Mouse (Mus musculus): Measurements from ENCODE around the gene Scd3. TPM values are rescaled to one million over a fixed set of nuclear protein-coding genes. Genes with fewer than 3 reads are reported as not detected.
"Not testable (repeated sequence)": the region's sequence is repeated elsewhere in the genome, so short reads cannot be mapped to it uniquely, and the experiment has no call there.

The Scd3 gene
- total RNA-seq, 2 experiments from 2014 or later = 0.17 to 0.68 TPM

DNA sequence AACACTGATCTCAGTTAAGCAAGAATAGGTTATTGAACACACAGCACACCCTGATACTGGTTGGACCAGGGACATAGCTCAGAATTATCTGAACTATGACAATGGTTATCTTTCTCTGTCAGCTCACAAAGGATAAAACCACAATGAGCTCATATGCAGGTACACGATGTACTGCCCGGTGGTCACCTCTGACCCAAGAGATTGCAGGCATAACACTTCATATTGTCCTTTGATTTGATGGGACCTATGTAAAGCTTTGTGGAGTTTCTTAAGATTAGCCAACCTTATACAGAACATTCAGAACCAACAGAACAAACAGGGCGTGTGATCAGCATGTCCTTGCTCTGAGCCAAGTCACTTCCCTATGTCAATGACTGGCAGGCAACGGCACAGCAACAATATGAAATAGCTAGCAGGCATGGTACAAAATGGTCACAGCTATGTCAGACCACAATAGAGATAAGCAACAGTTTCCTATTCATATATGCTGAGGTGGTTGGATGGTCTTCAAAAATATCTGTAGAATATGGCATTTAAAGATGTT is 28.6 kb downstream of the Scd3 start:
- no peak for DNase-seq (ENCODE audit: low spot score in 2 of 2)

DNA sequence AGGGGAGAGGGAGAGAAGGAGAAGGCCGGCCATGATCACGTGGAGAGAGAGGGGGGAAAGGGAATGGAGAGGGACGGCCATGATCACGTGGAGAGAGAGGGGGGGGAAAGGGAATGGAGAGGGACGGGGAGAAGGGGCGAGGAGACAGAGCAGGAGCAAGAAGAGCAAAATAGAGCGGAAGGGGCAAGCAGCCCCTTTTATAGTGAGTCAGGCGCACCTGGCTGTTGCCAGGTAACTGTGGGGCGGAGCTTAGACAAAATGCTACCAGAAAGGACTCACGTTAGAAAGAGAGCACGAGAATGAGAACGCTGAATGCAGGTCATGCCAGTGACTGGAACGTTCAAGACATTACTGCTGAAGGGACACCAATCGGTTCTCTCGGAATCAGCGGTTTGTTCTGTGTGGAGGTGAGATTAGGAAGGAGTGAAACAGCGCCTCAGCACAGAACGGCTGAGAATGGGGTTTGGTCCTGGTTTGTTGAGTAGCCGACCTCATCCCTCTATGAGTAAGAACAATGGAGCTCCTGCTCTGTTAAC is 34.5 kb downstream of the Scd3 start:
- no peak for DNase-seq (ENCODE audit: low spot score in 2 of 2)

DNA sequence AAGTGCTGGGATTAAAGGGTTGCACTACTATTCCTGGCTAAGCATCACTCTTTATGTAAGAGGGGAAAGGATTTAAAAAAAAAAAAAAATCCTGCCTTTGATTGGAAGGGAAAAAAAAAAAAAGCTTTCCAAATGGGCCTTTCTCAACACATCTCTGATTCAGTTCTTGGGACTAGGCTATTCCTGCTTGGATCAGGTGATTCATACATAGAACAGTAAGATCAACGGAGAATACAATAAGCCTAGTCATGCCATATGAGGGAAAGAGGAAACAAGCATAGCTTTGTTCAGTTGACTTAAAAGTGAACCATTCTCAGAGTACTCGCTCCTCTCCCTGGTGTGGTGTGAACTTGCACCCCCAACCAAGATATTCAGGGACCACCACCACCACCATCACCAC is 35.8 kb downstream of the Scd3 start:
- DNase-seq (ENCODE audit: low spot score in 2 of 2) = no peak

DNA sequence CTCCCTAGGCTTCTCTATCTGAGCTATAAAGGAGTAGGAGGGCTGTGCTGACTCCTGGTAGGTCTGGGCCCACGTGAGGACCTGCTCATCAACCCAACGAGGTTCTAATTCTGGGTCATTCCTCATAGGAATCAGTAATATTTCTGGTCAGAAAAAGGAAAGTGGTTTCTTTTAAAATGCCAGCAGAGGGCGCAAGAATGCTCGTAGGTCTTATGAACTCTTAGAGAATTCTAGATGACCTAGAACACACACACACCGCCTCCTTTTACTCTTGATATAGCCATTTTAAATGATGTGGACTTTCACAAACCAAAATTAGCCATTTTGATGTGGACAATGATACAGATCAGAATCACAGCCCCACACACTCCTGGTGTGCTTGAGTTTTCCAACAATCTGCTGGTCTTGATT is 42.7 kb downstream of the Scd3 start:
- DNase-seq (ENCODE audit: low spot score in 2 of 2) = no peak

DNA sequence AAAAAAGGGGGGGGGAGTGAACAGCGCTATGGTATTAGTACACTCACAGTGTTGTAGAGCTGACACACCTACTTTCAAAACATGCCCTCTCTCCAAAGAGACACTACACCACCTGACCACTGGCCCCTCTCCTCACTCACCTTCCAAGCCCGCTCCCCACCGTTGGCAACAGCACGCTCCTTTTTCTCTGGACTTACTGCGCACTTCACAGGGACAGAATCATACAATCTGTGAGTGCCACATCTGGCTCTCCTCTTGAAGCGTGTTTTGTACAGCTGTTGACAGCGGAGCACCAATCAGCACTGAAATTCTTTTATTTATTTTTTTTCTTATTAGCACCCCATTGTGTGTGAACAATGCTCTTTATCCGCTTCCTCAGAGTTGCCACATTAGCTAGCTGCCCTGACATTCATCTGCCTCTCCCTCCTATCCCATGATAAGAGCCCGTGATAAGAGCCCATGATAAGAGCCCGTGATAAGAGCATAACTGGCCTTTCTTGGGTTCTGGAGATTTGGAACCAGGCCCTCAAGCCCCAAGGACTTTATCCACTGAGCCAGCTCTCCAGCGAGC is 43.4 kb downstream of the Scd3 start:
- no peak for DNase-seq (ENCODE audit: low spot score in 2 of 2)

DNA sequence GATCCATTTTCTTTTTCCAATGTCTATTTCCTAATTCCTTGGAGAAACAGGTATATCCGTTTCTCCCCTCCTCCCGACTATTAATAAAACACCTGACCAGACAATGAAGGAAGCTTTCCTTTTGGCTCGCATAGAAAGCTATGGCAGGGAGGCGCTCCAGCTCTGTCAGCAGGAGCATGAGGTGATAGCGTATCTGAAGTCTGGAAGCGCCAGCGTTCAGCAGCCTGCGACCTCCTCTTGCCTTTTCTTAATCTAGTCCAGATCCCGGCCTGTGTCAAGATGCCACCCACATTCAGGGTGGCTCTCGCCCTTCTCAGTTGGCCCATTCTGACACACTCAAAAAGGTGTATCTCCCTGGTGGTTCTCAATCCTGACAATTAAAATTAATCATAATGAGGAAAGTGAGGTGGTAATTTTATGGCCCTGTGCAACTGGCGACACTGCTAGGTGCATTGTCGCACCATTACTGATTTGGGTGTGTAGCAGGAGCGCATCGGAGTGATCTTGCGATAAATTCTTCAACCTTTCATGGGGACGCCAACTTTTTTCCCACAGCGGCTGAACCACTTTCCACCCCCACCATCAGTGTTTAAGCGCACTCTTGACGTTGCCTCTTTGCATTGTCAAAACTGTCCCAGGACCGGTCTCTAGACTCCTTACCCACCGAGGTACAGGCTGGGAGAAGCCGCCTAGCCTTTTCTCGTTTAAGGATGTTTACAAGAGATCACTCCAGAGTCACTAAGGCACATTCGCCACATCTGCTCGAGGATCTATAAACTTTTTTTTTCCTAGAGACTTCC is 44.4 kb downstream of the Scd3 start:
- DNase-seq (ENCODE audit: low spot score in 2 of 2) = no peak

DNA sequence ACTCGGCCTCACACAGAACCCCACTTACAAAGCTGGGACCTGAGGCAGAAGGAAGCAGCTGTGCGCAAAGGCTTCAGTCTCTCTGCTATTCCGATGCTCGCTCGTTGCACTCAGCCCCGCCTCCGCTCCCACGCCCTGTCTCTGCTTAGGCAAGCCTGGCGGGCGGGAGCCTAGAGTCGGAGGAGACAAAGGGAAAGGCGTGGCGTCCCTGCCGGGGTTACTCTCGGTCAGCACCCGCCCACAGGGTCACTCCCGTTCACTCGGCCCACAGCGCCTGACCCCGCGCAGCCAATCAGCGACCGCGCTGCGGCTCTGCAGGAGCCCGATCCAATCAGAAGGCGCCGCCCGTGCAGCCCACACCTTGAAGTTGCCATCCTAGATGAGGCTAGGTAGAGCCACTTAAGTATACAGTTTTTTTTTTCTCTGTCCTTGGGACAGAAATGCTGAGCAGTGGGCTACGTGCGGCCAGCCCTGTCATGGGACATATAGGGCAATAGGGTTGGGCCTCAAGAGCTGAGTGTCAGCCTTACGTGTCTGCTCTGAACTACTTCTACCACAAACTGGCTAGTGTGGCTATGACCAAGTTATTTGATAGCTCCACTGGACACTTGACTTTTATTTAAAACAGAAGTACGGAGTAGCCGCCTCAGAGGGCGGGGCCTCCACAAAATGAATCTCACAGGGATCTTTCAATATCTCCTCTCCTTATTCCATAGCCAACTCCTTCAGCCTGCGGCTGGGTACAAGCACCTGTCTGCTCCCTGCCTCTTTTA is 45.2 kb downstream of the Scd3 start:
- peak; percentile 87 to 89 for DNase-seq (ENCODE audit: low spot score in 2 of 2)

DNA sequence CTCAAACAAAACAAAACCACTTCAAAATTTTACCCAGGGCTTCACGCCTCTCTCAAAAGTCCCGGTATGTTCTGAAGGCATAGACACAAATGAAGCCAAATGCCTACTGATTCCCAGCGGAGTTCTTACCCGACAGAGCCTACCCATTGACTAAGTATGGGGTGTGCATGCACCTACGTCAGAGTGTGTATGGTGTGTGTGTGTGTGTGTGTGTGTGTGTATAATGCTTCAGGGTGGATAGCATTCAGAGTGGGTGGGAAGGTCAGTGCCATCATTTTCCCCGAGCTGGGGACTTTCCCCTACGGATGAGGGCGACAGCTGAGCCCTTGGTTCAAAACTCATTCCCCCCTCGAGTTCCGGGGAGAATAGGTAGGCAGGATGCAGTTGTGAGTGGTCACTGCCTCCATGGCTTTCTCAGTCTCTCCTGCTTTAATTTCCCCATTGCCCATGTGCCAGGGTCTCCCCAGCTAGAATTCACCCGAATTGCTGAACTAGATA is 45.8 kb downstream of the Scd3 start:
- DNase-seq (ENCODE audit: low spot score in 2 of 2) = no peak

DNA sequence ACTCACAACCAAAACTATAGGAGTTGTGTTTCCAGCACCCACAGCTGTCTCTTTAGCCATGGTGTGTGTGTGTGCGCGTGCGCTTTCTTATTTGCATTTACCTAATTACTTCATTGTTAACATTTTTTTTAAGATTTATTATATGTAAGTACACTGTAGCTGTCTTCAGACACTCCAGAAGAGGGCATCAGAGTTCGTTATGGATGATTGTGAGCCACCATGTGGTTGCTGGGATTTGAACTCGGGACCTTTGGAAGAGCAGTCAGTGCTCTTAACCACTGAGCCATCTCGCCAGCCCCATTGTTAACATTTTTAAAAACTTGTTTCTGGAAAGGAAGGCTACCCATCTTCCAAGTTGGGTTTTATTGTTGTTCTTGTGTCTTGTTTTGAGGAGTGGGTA is 48.1 kb downstream of the Scd3 start:
- not testable (repeated sequence) for DNase-seq (ENCODE audit: low spot score in 2 of 2)

DNA sequence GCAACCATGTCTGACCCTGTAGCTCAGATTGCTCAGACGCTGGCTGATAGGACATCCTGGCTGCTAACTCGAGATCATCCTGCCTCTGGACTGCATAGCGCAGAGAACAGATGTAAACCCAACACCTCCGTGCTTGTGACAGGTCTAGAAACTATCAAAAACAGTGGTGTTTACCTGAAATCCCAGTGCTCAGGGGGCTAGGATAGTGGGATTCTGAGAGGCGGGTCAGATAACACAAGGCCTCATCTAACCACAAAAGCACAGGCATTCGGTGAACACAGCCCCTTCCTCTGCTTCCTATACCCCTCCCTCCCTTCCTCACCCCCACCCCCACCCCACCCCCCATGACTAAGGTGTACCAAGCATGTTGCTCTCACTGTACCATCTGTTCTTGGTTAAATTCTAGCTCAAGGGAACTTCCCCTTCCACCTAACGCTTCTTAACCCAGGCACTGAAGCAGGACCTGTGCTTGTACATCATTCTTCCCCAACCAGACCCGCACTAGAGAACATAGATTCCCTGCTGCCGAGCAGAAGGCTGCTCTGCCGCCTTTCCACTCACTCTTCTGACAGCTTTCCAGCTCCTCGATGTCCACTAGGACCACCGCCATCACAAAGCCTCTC is 49.0 kb downstream of the Scd3 start:
- no peak for DNase-seq (ENCODE audit: low spot score in 2 of 2)

DNA sequence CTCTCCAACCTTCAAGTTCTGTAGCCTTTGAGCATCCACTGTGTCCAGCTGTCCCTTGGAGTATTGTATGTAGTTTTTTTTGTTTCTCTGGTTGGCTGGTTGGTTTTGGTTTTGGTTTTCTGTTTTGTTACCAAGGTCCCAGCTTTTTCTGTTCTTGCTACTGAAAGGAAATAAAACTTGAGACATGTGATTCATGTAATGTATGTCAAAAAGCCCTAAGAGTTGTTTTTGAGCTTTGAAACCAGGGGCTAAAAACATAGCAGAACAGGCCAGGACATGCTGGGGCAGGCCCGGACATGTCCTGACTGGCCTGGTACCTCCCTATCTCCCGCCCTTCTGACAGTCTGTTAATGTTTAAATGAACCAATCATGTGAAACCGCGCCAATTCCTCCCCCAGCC is 51.0 kb downstream of the Scd3 start:
- not testable (repeated sequence) for DNase-seq (ENCODE audit: low spot score in 2 of 2)

DNA sequence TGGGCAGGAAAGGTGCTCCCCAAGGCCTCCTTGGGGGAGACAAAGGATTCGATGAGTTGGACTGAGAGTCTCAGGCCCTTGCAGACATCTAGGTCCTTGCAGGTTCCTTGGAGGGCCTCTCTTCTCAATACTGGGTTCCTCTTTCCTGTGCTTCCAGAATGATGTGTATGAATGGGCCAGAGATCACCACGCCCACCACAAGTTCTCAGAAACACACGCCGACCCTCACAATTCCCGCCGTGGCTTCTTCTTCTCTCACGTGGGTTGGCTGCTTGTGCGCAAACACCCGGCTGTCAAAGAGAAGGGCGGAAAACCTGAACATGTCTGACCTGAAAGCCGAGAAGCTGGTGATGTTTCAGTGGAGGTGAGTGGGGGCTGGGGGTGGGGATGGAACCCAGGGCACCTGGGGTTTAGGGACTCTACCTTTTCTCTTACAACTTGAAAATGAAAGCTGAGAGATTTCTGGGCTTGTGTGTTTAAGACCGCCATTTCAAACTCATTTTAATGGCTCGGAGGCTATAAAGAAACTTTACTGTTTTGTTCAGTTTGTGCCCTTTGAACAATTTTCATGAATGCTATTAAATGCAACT is 54.4 kb downstream of the Scd3 start:
- no peak for DNase-seq (ENCODE audit: low spot score in 2 of 2)

DNA sequence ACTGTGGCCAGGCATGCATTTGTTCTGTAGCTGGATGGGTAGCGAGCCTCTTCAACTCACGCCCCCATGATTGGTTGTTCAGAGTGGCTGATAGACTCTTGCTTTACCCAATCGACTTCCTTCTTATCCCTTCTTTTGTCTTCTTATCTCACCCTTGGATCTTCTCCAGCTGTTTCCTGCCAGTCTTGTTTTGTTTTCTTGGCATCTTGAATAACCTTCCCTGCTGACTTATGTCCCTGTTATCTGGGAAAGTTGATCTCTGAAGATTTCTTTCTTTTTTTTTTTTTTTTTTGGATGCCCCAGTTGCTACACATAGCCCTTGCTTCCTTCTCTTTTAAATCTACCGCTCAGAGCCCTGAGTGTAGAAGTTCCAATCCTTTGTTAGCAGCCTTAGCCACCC is 56.4 kb downstream of the Scd3 start:
- no peak for DNase-seq (ENCODE audit: low spot score in 2 of 2)

DNA sequence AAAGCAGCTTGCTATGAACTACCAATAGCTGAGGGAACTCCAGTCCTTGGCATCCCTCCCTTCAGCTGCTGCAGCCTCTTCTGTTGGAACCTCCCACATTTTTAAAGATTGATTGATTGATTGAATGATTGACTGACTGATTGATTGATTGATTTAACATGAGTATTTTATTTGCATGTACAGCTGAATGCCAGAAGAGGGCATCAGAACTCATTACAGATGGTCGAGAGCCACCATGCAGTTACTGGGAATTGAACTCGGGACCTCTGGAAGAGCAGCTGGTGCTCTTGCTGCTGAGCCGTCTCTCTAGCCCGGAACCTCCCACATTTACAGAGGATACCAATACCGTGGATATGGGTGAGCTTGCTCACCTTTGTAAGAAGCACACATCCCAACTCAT is 57.4 kb downstream of the Scd3 start:
- no peak for DNase-seq (ENCODE audit: low spot score in 2 of 2)

DNA sequence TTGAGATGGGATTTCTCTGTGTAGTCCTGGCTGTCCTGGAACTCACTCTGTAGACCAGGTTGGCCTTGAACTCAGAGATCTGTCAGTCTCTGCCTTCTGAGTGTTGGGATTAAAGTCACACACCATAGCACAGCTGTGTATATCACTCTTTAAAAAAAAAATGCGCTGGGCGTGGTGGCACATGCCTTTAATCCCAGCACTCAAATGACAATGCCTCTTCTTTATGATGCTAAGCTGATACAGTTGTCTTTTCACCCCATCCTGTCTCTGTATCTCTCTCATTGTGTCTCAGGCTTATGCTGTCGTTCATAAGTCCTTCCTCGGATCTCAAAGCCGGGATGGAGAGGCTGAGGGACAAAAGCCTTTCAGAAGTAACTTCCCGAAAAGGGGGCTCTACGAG is 58.7 kb downstream of the Scd3 start:
- DNase-seq (ENCODE audit: low spot score in 2 of 2) = no peak

DNA sequence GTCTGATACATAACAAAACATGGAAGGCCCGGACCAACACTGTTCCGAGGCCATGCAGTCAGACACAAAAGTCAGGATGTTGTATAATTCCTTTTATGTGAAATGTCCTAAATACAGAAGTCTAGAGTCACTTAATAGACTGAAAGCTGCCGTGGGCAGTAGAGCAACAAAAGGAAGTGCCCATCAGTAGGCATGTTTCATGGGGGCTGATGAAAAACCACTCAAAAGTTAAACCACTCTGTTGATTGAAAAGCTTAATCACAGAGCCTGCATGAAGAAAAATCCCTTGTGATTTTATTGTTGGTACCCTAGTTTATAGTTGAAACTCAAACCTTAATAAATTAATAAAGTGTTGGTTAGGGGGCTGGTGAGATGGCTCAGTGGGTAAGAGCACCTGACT is 60.5 kb downstream of the Scd3 start:
- no peak for DNase-seq (ENCODE audit: low spot score in 2 of 2)

DNA sequence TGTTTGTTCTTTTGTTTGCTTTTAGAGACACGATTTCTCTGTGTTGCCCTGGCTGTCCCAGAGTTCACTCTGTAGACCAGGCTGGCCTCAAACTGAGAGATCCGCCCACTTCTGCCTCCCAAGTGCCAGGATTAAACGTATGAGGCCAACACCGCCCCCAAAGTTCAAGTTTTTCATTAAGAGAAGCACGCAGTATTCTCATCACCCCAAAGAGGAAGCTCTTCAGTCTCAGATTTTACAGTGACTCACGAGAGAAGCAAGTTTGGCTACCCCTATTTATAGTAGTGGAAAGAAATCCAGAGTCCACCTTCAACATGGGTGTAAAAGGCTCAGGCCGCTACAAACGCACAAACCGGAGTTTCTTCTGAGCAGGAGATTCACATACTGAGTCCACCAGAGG is 61.2 kb downstream of the Scd3 start:
- DNase-seq (ENCODE audit: low spot score in 2 of 2) = no peak

DNA sequence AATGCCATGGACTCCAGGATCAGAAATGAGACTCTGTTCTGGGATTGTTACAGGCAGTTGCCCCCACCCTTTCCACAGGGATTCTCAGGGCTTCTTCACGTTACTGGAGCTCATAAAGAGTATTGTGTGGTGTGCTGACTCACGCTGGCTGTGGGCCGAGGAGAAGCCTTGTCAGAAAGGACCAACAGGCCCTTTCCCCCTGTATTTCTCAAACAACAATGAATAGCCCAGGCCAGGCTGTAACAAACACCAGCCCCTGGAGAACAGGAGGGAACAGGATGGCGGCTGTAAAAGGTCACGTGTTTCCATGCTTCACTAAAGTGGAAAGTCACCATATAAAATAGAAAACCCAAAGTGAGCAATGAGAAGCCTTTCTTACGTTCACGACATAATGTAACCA is 62.2 kb downstream of the Scd3 start:
- DNase-seq (ENCODE audit: low spot score in 2 of 2) = no peak

DNA sequence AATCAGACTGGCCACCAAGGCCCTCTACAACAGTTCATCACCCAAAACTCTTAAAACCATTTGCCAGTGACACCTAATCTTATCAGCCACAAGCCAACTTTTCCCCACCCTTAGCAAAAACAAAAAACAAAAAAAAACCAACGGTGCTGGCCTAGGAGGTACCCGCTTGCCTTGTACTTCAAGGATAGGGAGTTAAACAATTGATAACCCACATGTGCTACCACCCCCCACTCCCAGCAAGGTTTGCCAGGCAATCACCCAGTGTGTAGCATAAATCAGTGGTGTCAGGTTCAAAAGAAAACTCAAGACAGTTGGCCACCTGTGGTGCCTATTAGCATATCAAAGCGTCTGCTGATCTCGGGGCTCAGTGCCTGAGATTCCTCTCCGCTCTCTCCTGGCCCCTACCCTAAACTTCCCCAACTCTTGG is 62.9 kb downstream of the Scd3 start:
- no peak for DNase-seq (ENCODE audit: low spot score in 2 of 2)

DNA sequence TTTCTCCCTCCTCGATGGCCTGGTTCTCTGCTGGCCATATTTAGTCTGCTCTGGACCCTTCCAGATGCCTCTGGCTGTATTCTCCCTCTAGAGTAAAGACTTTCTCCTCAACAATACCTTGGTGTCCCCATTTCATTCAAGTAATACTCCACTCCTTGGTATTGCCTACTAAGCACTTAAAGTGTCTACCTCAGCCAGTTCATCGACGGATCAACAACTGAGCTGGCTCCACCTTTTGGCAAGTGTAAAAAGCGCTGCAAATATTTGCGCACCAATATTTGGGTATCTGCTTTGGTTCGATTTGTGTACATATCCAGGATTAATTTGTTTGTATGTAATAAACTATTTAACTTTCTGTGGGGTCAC is 63.4 kb downstream of the Scd3 start:
- DNase-seq (ENCODE audit: low spot score in 2 of 2) = no peak
